Mouse (Mus musculus) v-Abl transformed pro-B cells (cell line): ENCODE data around the gene Vrk2.

Source experiments
- in situ Hi-C, 2 experiments: fragments of 400-800 bp; cut with MboI; formaldehyde crosslinking; loops; one replicate each; pipeline ENCODE4 v1.15.1; 2025; ENCODE audit not compliant: unreplicated experiment in 2 of 2

Vrk2 gene

DNA sequence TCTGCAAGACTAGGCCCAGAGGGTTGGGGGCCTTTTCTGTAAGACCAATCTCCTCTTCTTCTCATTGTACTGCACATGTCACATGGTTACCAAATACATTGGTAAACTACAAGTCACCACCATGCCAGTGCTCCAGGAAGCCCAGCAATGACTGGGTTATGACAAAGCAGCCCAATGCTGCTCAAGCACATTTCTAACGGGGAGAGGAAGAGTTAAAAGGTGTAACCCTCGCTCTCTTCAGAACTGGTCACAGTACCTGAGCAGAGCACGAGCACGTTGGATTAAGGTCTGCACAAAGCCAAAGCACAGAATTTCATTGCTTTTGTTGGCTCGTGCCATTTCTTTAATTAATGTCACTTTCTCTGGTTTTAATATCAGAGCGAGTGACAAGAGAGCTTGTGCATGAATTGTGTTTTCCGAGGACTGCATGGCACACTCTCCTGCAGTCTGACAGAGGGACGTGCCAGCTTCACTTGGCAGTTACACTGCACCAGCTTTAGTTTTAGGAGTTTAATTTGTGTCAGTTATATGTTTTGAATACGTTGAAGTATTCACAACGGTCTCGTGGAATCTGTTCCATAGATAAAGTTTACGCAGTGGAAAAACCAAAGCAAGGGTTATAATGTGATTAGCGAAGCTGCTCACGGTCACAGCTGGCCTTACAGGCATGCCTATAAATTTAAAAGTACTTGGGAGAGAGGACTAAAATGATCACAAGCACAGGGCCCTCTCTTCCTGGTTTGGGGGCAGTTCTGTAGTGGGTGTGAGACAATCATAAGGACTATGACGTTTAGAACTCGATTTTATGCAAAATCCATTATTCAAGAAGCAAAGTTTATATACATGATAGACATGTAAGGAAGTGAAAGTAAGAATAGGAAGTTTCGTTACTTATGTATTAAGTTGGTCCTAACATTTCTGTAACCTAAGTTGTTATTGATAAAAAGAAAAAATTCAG, 8.1 kb downstream of the Vrk2 start:
- in situ Hi-C loops: loop anchor here in 1 of 2 experiments (10.0 kb wide), 1 partner anchor 201 kb away; the partner anchor contains the start of gene Fancl

- in situ Hi-C loops: no loop called here
Measured at GRCm38 (mm10) chr11:26551551-26551950, 42.2 kb downstream of the Vrk2 start.

DNA sequence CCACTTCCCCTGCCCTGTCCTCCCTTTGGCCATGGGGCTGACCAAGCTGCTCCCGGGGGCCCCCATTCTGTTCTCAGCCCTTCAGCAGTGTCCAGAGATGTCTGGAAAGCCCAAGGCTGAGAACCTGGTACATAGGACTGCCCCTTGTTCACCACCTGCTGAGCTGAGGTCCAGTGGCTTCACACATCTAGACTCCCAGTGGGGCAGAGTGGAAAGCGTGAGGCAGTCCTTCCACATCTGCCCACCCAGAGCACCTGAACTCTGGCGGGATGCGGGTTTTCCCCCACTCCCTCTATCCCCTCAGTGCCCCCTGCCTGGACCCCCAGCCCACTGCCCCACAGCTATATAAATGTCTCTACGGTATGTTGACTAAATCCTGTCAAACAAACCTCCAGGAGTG, 56.0 kb downstream of the Vrk2 start:
- in situ Hi-C loops: no loop called here

GRCm38 (mm10) chr11:26533828-26534119, 60.0 kb downstream of the Vrk2 start:
- in situ Hi-C loops: no loop called here

GRCm38 (mm10) chr11:26532994-26533827, 60.6 kb downstream of the Vrk2 start:
- in situ Hi-C loops: no loop called here

GRCm38 (mm10) chr11:26526861-26527260, 66.9 kb downstream of the Vrk2 start:
- in situ Hi-C loops: no loop called here

GRCm38 (mm10) chr11:26518991-26519390, 74.8 kb downstream of the Vrk2 start:
- in situ Hi-C loops: loop anchor here in 1 of 2 experiments (25.0 kb wide), 2 partner anchors 632 to 1207 kb away; no protein-coding TSS in a partner anchor

- in situ Hi-C loops: loop anchor here in 1 of 2 experiments (25.0 kb wide), 2 partner anchors 629 to 1204 kb away; no protein-coding TSS in a partner anchor
Measured at GRCm38 (mm10) chr11:26516086-26516485, 77.7 kb downstream of the Vrk2 start.

DNA sequence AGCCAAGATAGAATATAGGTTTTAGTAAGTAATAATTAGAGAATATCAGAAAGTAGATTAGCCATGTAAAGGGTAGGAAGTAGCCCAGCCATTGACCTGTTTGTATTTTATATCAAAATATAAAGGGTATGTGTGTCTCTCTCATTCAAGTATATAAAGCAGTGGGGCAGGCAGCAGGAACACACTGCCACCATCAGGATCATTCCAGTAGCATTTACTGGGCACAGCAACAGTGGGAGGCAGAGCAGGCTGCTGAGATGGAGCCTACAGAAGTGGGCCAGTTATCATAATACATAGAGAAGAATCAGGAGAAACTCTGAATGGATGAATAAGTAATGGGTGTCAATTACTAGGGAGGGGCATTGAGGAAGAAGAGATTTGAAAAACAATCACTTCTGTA, 80.1 kb downstream of the Vrk2 start:
- in situ Hi-C loops: loop anchor here in 1 of 2 experiments (25.0 kb wide), 2 partner anchors 626 to 1201 kb away; no protein-coding TSS in a partner anchor

GRCm38 (mm10) chr11:26495951-26496350, 97.8 kb downstream of the Vrk2 start:
- in situ Hi-C loops: no loop called here

- in situ Hi-C loops: loop anchor here in 1 of 2 experiments (5.0 kb wide), 1 partner anchor 288 kb away; no protein-coding TSS in a partner anchor
Measured at GRCm38 (mm10) chr11:26489761-26490466, 103.9 kb downstream of the Vrk2 start.

DNA sequence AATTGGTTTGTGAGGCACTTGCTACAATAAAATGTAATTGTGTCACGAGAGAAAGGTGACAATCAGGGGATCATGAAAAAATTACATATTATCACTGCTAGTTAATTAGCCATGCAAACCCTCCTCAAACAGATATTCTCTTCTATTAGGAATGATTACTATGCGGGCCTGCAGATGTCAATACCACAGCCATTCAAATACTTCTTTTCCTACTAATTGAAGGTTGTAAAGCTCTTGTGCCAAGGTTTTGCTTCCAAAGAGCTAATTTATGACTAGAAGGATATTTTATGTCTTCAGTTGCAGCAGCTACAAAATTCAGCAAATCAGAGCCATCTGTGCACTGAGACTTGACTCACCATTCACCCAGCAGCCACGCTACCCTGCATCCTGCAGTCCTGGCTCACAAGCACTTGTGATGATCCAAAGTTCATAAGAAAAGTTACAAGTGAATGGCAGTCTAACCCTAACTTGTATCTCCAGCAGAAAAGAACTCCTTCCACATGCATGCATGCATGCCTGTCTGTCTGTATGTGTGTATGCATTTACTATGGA, 112.0 kb downstream of the Vrk2 start:
- in situ Hi-C loops: no loop called here

DNA sequence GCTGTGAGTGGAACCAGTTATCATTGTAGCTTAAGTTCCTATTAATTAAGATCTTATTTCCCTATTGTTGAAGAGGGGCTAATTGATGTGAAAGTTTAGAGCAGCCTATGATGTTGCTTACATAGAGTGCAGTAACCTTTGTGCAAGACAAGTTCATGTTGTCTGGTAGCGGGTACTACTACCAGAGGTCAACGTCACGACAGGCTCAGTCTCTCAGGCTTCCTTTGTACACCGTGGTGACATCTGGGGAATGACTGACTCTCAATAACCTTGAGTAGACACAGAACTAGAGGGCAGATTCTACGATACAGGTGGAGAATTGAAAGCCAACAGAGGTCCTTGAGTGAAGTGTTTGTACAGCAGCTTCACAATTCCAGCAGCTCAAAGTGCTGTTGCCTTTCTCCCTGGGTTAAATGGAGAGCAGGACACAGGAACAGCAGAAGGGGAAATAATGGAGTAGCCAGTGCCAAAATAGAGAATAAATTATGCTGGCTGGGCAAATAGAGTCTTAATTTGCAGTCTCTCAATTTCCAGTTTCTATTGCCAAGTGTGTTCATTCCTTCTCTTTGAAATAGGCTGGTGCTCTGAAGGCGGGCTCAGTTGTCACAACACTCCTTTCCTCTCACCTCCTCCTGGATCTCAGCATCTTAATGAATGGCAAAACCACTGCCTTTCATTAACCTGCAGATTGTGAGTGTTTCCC, 116.6 kb downstream of the Vrk2 start:
- in situ Hi-C loops: no loop called here

DNA sequence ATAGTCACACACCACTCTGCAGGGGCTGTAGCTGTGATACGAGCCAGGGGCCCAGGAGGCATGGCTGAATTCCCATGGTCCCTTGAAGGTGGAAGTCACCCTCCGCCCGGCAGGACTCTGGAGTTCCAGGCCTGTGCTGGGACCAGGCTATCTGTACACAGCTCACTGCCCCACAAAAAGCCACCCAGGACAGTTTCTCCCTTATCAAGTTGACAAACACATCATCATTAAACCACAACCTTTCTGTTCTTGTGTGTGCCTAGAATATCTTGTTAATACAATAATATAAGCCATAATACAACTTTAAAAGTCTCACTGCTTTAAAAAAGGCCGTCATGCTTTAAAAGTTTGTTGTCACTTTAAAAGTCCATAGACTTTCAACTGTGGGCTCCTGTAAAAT, 139.7 kb downstream of the Vrk2 start:
- in situ Hi-C loops: no loop called here

DNA sequence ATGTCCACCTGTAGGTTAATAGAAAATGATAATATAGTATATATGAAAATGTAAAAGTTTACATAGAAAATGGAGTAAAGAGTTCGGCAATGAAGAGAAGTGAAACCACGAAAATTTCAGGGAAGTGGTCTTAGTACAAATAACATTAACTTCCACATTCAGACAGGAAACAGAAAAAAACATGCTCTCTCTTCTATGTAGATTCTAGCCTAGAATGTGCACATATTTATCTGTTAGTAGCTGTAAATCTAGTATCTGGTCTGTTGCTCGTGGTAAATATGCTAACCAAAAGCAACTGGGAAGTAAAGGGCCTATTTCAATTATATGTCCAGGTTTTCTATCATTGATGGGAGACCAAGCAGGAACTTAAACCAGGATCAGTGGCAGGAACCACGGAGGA, 141.1 kb downstream of the Vrk2 start:
- in situ Hi-C loops: no loop called here

DNA sequence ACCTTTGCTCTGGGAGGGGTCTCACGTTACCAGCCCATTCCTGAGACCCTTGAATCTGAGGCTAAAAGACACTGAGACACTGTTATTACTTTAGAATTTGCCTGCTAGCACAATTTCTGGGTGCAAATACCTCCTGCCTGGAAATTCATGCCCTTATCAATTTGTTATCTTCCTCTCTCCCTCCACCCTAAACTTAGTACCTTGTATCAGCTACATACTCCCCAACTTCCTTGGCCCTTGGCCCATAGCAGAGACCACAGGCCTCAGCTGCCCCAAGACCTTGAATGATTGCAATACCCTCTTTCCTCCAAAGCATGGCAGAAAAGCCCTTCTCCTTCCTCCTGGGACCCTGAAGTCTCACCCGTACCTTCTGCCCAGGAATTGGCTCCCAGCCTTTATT, 142.6 kb downstream of the Vrk2 start:
- in situ Hi-C loops: no loop called here

DNA sequence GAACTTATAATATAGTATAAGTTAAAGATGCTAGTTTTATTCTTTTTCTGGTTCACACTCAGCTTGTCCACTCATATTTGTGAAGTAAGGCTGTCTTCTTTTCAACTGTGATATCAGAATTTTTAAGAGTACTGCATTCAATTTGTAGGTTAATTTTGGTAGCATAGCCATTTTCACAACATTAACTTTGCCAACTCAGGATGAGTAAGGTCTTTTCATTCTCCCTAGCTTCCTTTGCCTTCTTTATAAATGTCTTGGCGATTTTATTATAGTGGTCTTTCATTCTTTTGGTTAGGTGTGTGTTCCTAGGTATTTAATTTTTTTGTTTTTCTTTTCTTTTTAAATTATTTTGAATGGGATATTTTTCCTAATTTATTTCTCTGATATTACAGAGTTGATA, 143.2 kb downstream of the Vrk2 start:
- in situ Hi-C loops: no loop called here

- in situ Hi-C loops: no loop called here
Measured at GRCm38 (mm10) chr11:26449789-26450188, 144.0 kb downstream of the Vrk2 start.

DNA sequence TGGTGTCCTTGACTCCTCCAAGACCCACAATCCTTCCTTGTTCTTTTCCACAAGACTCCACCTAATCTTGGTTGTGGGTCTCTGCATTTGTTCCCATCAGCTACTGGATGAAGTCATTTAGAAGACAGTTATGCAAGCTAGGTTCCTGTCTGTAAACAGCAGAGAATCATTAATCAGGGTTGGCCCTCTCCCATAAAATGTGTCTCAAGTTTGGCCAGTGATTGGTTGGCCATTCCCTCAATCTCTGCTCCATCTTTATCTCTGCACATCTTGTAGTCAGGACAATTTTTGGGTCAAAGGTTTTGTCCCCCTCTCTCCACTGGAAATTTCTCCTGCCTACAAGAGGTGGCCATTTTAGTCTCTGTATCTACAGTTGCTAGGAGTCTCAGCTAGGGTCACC, 149.4 kb downstream of the Vrk2 start:
- in situ Hi-C loops: no loop called here

DNA sequence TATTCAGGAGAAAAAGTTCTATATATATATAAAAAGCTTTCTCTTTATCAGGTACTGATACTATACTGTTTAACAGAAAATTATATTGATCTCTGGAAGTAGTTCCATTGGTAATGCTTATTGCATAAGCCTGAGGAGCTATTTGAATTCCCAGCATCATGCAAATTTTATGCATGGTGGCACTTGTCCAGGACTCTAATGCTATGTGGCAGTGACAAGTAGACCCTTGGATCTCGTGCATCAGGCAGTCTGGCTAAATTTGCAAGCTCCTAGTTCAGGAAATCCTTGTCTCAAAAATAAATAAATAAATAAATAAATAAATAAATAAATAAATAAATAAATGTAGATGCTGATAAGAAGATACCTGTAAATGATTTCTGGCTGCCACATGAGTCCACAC, 152.7 kb downstream of the Vrk2 start:
- in situ Hi-C loops: no loop called here
